Mouse (Mus musculus) small intestine, adult 10 weeks (tissue): Measurements from ENCODE around the gene Slc13a5. TPM values are rescaled to one million over a fixed set of nuclear protein-coding genes. Genes with fewer than 3 reads are reported as not detected.

Experiments
- polyA plus RNA-seq: library from polyadenylated mRNA; stranded (reverse); fragments of 350-450 nt; fragmentation: Illumina TruSeq; extraction: RNeasy Lipid Tissue Mini Kit (QIAGEN cat#74804); gene quantifications from one replicate; pipeline ENCODE4 v1.2.3, GENCODE M21; 2014; ENCODE audit warnings: low replicate concordance

Gene Slc13a5
- polyA plus RNA-seq, result not detected

DNA sequence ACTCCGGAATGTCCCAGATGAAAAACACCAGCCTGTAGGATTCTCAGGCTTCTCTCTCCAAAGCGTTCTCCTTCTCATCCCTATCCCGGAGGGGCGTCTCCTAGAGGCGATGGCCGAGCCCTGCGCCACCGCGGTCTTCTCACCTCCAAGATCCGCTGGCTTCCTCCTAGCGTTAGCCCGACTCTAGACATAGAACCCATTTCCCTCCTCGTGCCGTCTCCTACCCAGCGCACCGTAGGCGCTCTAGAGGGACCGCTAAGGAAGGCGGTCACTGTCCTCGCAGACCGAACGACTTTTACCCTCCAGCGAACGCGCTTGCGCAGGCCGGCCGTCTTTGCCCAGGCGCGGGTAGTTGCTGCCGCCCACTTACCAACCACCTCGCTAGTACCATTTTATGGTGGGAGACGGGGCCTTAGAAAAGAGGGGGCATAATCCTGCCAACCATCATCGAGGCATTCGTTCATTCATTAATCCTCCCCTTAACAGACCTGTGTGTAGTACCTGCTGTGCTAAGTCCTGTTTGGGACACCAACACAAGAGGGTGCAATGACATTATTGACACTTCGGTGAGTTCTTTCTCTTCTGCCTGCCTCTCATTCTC lies at the start of gene Slc13a5:
Gene Slc13a5, minus strand, starts transcription at position 263 of the 601 bp plus-strand sequence.

DNA sequence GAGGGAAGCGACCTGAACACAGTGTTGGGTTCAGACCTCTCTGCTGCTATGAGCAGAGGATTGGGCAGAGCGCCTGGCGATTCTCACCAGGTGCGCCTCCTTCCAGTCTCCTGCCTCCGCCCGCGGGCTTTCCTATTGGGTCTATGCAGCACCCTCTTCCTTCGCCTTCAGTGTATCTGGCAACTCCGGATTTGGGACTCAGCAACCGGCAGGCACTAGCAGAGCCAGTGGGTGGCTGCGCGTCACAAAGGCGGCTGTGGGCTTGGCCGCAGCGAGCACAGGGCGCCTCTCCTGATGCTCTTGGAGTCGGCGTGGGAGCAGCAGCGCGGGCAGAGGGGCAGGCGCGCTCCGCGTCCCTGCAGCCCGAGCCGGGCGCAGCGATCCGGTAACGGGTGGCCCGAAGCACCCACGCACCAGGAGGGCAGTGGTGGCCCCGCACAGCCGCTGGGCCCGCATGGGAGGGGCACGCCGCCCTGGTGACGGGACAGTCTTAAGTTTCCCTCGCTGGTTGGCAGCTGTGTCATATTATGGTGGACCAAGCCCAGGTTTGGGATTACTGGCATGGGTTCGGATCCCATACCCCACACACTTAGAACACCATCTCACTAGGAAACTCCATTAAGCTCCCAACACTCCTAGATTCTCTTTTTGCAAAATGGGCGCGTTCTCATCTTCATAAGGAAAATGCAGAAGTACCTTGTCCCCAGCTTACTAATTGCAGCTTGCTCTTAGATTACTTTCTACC lies 47.3 kb upstream of the Slc13a5 start, which contains the start of gene Fbxo39:
Gene Fbxo39, plus strand, starts transcription at position 294 of the 745 bp plus-strand sequence.

DNA sequence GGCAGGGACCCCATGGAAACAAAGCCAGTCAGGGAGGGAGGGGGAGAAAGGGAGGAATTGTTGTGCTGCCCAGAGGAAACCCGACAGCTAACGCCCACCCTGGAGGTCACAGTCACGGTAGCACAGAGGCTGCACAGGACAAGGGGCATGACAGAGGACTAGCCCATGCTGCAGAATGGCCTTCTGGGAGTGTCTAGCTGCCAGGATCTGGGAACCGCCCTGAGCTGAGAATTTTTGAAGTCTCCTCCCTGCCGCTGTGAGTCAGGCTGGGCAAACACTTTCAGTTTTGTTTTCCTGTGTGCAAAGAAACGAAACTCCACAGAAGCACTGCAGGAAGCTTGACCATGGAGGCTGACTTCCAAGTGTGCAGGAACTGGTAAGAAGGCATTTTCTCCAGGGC lies 34.3 kb upstream of the Slc13a5 start, which contains the start of gene Xaf1:
Gene Xaf1, plus strand, starts transcription at position 296 of the 400 bp plus-strand sequence.

DNA sequence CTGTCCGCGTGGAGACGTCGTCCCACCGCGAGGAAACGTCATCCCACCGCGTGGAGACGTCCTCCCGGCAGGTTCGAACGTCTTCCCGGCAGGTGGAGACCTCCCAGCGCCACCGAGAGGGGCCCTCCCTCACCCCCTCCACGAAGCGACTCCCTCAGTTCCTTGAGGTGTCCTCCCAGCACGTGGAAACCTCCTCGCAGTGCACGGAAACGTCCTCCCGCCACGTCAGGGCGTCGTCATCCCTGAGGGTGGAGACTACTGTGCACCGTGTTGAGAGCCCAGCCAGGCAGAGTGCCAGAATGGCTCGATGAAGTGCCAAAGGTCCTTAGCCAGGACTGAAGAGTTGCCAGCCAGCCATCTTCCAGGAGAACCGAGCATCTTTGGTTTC lies 51.6 kb downstream of the Slc13a5 start, which contains the start of gene Med31:
Gene Med31, minus strand, starts transcription at position 183 of the 388 bp plus-strand sequence.

DNA sequence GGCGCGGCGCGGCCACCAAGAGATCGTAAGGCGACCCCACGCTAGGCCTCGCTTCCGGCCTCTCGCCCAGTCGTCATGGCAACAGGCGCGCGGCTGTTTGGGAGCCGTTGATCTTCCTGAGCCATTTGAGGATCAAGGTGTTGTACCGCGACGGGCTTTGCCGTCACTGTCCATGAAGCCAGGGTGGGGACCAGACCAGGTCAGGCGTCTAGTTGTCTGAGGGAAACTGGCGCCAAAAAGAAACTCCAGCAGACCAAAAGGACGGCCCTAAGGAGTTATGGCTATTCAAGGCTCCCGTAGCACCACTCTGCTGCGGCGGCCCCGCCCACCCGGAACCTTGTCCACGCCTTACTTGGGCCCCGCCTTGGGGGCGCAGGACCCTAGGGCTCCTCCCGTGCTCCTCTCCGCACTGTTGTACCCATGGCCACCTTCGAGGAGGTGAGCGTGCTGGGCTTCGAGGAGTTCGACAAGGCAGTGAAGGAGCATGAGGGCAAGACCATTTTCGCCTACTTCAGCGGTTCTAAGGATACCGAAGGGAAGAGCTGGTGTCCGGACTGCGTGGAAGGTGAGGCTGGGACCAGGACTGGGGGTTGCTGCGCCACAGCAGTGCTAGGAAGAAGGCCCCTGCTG lies 59.7 kb downstream of the Slc13a5 start, which contains the start of the genes 4933427D14Rik and Txndc17:
Gene 4933427D14Rik, minus strand, starts transcription at position 256 of the 630 bp plus-strand sequence.
Gene Txndc17, plus strand, starts transcription at position 344 of the 630 bp plus-strand sequence.

DNA sequence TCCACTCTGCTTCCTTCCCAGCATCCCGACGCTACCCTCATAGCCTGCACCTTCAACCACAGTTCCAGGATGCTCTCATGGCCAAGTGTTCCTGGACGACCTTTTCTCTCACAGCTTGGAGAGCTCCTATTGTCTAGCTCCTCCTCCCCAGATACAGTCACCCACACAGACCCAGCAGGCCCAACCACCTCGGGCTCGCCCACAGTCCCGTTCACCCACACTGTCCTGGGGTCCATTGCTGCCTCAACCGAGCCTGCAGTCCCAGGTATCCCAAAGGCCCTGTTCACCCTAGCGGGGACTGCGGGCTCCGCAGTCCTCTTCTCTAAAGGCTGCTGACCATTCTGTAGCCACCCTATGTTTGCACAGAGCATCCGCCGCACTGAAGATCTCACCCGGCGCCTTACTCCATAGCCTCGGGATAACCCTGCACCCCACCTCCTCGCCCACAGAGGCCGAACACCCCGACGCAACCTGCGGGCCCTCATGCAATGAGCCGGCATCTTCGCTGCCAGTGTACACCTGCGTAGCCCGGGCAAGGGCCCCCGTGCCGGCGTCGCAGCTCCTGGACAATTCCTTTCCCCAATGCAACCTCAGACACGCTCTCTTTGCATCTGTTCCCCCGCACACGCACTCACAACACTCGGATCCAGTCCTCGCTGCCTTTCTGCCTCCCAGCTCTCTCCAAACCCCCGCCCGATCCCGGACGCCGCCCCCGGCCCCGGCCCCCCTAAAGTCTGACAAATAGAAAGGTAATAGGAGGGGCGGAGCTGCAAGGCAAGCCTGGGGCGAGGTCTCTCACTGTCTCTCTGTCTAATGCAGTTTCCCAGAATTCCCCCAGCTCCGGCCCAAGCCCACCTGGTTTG lies 60.5 kb downstream of the Slc13a5 start, which contains the start of gene Gm43951:
Gene Gm43951, minus strand, starts transcription at position 500 of the 863 bp plus-strand sequence.

Other genes with a start within 250 kb of the Slc13a5 start
- gene Aipl1, start 229.7 kb downstream of the Slc13a5 start, polyA plus RNA-seq, result not detected
- not detected for gene Pimreg, start 225.2 kb downstream of the Slc13a5 start, polyA plus RNA-seq
- 0.33 TPM for gene Pitpnm3, start 131.4 kb downstream of the Slc13a5 start, polyA plus RNA-seq
- not detected for gene Gm43951, start 60.4 kb downstream of the Slc13a5 start, polyA plus RNA-seq
- gene 4933427D14Rik, start 59.8 kb downstream of the Slc13a5 start, polyA plus RNA-seq, result 10.7 TPM
- gene Txndc17, start 59.7 kb downstream of the Slc13a5 start, polyA plus RNA-seq, result 391 TPM
- 11.3 TPM for gene Med31, start 51.6 kb downstream of the Slc13a5 start, polyA plus RNA-seq
- gene Xaf1, start 34.4 kb upstream of the Slc13a5 start, polyA plus RNA-seq, result 56.3 TPM
- gene Fbxo39, start 47.2 kb upstream of the Slc13a5 start, polyA plus RNA-seq, result not detected
- not detected for gene Tekt1, start 95.2 kb upstream of the Slc13a5 start, polyA plus RNA-seq
- gene Smtnl2, start 144.5 kb upstream of the Slc13a5 start, polyA plus RNA-seq, result 0.74 TPM
- gene Ggt6, start 168.3 kb upstream of the Slc13a5 start, polyA plus RNA-seq, result 0.37 TPM
- 13.8 TPM for gene Mybbp1a, start 174.1 kb upstream of the Slc13a5 start, polyA plus RNA-seq
- gene Spns2, start 222.7 kb upstream of the Slc13a5 start, polyA plus RNA-seq, result 2.1 TPM